Mouse (Mus musculus) liver, embryonic 16.5 days (tissue): ENCODE data around the gene Gm45711. TPM values are rescaled to one million over a fixed set of nuclear protein-coding genes. Genes with fewer than 3 reads are reported as not detected.

Experiments used
- ATAC-seq: fragments of 200-750 bp; cut with Nextera tagmentation; 2 replicates; pipeline ENCODE4 v1.8.0; 2017; ENCODE audit warnings: low read depth, mild to moderate bottlenecking, moderate number of reproducible peaks, moderate library complexity
- H3K27ac ChIP-seq: fragments of 300-500 bp; sonication (generic); 2 replicates; pipeline ENCODE4 v1.5.1; 2014; ENCODE audit warnings: mild to moderate bottlenecking, low read length
- H3K27me3 ChIP-seq: fragments of 300-500 bp; sonication (generic); 2 replicates; pipeline ENCODE4 v1.6.1; 2014; ENCODE audit warnings: low read depth, low read length, mixed read lengths; ENCODE audit not compliant: control insufficient read depth, insufficient read depth
- H3K36me3 ChIP-seq: fragments of 300-500 bp; sonication (generic); 2 replicates; pipeline ENCODE4 v1.6.1; 2014; ENCODE audit warnings: mild to moderate bottlenecking; ENCODE audit not compliant: control insufficient read depth, insufficient read depth
- H3K4me1 ChIP-seq: fragments of 300-500 bp; sonication (generic); 2 replicates; pipeline ENCODE4 v1.6.1; 2014; ENCODE audit warnings: low read depth, low read length, mixed read lengths; ENCODE audit not compliant: control insufficient read depth
- H3K4me2 ChIP-seq: fragments of 300-500 bp; sonication (generic); 2 replicates; pipeline ENCODE4 v1.6.1; 2014; ENCODE audit warnings: low read depth, low read length, mixed read lengths
- H3K4me3 ChIP-seq: fragments of 300-500 bp; sonication (generic); 2 replicates; pipeline ENCODE4 v1.5.1; 2014; ENCODE audit warnings: low read depth, mild to moderate bottlenecking, low read length
- H3K9ac ChIP-seq: fragments of 300-500 bp; sonication (generic); 2 replicates; pipeline ENCODE4 v1.6.1; 2014; ENCODE audit warnings: low read depth, low read length
- H3K9me3 ChIP-seq: fragments of 300-500 bp; sonication (generic); replicated peaks from 2 replicates; pipeline ENCODE4 v1.6.1; 2016; ENCODE audit warnings: low read length; ENCODE audit not compliant: control insufficient read depth
- WGBS: fragments of 180-500 bp; shearing (Covaris S2); extraction: QIAGEN DNeasy Blood & Tissue Kit; methylation state at CpG from one replicate; pipeline ENCODE4 v1.1.7; 2014; ENCODE audit not compliant: insufficient replicate concordance; 5-methylcytosine and 5-hydroxymethylcytosine counted together
- polyA plus RNA-seq: library from polyadenylated mRNA; unstranded; fragments of >200 nt; fragmentation: Nextera tagmentation; extraction: Ambion mirVana; gene quantifications from 2 replicates; pipeline ENCODE4 v1.2.1, GENCODE M21; 2015

The Gm45711 gene
- polyA plus RNA-seq, 1 experiment from 2014 or later: not detected

- H3K9ac ChIP-seq: peak overlapping the region; percentile 77
- no peak for ATAC-seq
- H3K4me2 ChIP-seq: peak overlapping the region; percentile 97
- H3K27ac ChIP-seq: peak overlapping the region; percentile 90
- peak overlapping the region; percentile 81 for H3K4me3 ChIP-seq
- peaks cover 21% of the 10 kb centered on the region for H3K4me1 ChIP-seq
- WGBS: under 1% methylated on average over 7 of the region's 7 CpGs
- H3K36me3 ChIP-seq: no peaks in the 10 kb centered on the region
- H3K9me3 ChIP-seq: no peaks in the 10 kb centered on the region
- H3K27me3 ChIP-seq: no peaks in the 10 kb centered on the region
Measured at GRCm38 (mm10) chr8:104251461-104251860, 58.4 kb downstream of the Gm45711 start.

GRCm38 (mm10) chr8:104250439-104251367 lies 59.2 kb downstream of the Gm45711 start, which contains the start of gene Cklf:
Cklf (plus strand) TSS chr8:104250861.
- peak within 1 kb of the TSS; percentile 81 for H3K4me3 ChIP-seq
- ATAC-seq: peak; percentile 83
- peak within 1 kb of the TSS; percentile 97 for H3K4me2 ChIP-seq
- peak within 1 kb of the TSS; percentile 90 for H3K27ac ChIP-seq
- WGBS: 4% methylated on average over 41 of the region's 41 CpGs
- no peaks in the 10 kb centered on the region for H3K27me3 ChIP-seq
- H3K36me3 ChIP-seq: no peaks in the 10 kb centered on the region
- peaks cover 21% of the 10 kb centered on the region for H3K4me1 ChIP-seq
- H3K9me3 ChIP-seq: no peaks in the 10 kb centered on the region
- H3K9ac ChIP-seq: peak within 1 kb of the TSS; percentile 77

- Histone ChIP-seq H3K27ac (no peak overlapping the region), H3K9ac (no peak overlapping the region), H3K36me3 (no peaks in the 10 kb centered on the region), H3K4me2 (no peak overlapping the region), H3K9me3 (no peaks in the 10 kb centered on the region), H3K4me1 (peaks cover 21% of the 10 kb centered on the region), H3K27me3 (no peaks in the 10 kb centered on the region), H3K4me3 (no peak overlapping the region)
- ATAC-seq: no peak
- WGBS: 71% methylated on average over 7 of the region's 7 CpGs
Measured at GRCm38 (mm10) chr8:104249442-104249996, 60.4 kb downstream of the Gm45711 start.

- Histone ChIP-seq H3K27ac (peak within 1 kb of the TSS; percentile 81), H3K36me3 (no peaks in the 10 kb centered on the region), H3K4me3 (peak within 1 kb of the TSS; percentile 90), H3K27me3 (no peaks in the 10 kb centered on the region), H3K4me2 (peak within 1 kb of the TSS; percentile 94), H3K4me1 (peaks cover 21% of the 10 kb centered on the region), H3K9me3 (no peaks in the 10 kb centered on the region), H3K9ac (peak within 1 kb of the TSS; percentile 80)
- under 1% methylated on average over 28 of the region's 28 CpGs for WGBS
- ATAC-seq: peak; percentile 83
Measured at GRCm38 (mm10) chr8:104248276-104248675, 61.6 kb downstream of the Gm45711 start, which contains the start of gene Tk2. Tk2 (minus strand) TSS chr8:104248558.

GRCm38 (mm10) chr8:104247908-104248275 lies 62.0 kb downstream of the Gm45711 start:
- H3K27ac ChIP-seq: peak overlapping the region; percentile 81

GRCm38 (mm10) chr8:104247054-104247907 lies 62.6 kb downstream of the Gm45711 start:
- 29% methylated on average over 22 of the region's 22 CpGs for WGBS
- peaks cover 21% of the 10 kb centered on the region for H3K4me1 ChIP-seq
- peak overlapping the region; percentile 80 for H3K9ac ChIP-seq
- H3K9me3 ChIP-seq: no peaks in the 10 kb centered on the region
- no peaks in the 10 kb centered on the region for H3K36me3 ChIP-seq
- peak overlapping the region; percentile 94 for H3K4me2 ChIP-seq
- no peak for ATAC-seq
- H3K27me3 ChIP-seq: no peaks in the 10 kb centered on the region
- peak overlapping the region; percentile 81 for H3K27ac ChIP-seq
- H3K4me3 ChIP-seq: peak overlapping the region; percentile 90

More at GRCm38 (mm10) chr8:104247908-104248275, 62.0 kb downstream of the Gm45711 start:
- ATAC-seq: no peak
- no peaks in the 10 kb centered on the region for H3K36me3 ChIP-seq
- no peaks in the 10 kb centered on the region for H3K27me3 ChIP-seq
- H3K9ac ChIP-seq: peak overlapping the region; percentile 80
- no peaks in the 10 kb centered on the region for H3K9me3 ChIP-seq
- H3K4me2 ChIP-seq: peak overlapping the region; percentile 94
- peaks cover 21% of the 10 kb centered on the region for H3K4me1 ChIP-seq
- 3% methylated on average over 11 of the region's 11 CpGs for WGBS
- peak overlapping the region; percentile 90 for H3K4me3 ChIP-seq

- no peak for ATAC-seq
- 59% methylated on average over 4 of the region's 4 CpGs for WGBS
- no peak overlapping the region for H3K4me3 ChIP-seq
- H3K9me3 ChIP-seq: no peaks in the 10 kb centered on the region
- peak overlapping the region; percentile 71 for H3K27ac ChIP-seq
- no peaks in the 10 kb centered on the region for H3K27me3 ChIP-seq
- peaks cover 19% of the 10 kb centered on the region for H3K4me1 ChIP-seq
- no peak overlapping the region for H3K4me2 ChIP-seq
- H3K9ac ChIP-seq: no peak overlapping the region
- H3K36me3 ChIP-seq: no peaks in the 10 kb centered on the region
Measured at GRCm38 (mm10) chr8:104246621-104247020, 63.3 kb downstream of the Gm45711 start.

GRCm38 (mm10) chr8:104242038-104242644 lies 67.7 kb downstream of the Gm45711 start:
- Histone ChIP-seq H3K9ac (no peak overlapping the region), H3K27me3 (no peaks in the 10 kb centered on the region), H3K4me3 (no peak overlapping the region), H3K4me2 (no peak overlapping the region), H3K9me3 (no peaks in the 10 kb centered on the region), H3K36me3 (no peaks in the 10 kb centered on the region), H3K27ac (no peak overlapping the region), H3K4me1 (peaks cover 14% of the 10 kb centered on the region)
- whole genome bisulfite sequencing: 47% methylated on average over 12 of the region's 12 CpGs
- ATAC-seq: no peak
